Mouse (Mus musculus) kidney, embryonic 14.5 days (tissue): ENCODE measurements around the gene Cuedc1. TPM values are rescaled to one million over a fixed set of nuclear protein-coding genes. Genes with fewer than 3 reads are reported as not detected.
A peak's percentile ranks its signal among the peaks of the same experiment; 100 is the strongest.

ENCODE experiments used
- ATAC-seq: fragments of 200-750 bp; cut with Nextera tagmentation; 2 replicates; pipeline ENCODE4 v1.8.0; 2017; ENCODE audit warnings: moderate number of reproducible peaks, mild to moderate bottlenecking, moderate TSS enrichment, moderate library complexity; ENCODE audit not compliant: low FRiP score, low TSS enrichment
- H3K27ac ChIP-seq: fragments of 300-500 bp; sonication (generic); 2 replicates; pipeline ENCODE4 v1.5.1; 2014; ENCODE audit warnings: low read depth, mild to moderate bottlenecking, low read length, moderate library complexity, mixed read lengths
- H3K27me3 ChIP-seq: fragments of 300-500 bp; sonication (generic); 2 replicates; pipeline ENCODE4 v1.6.1; 2014; ENCODE audit warnings: mild to moderate bottlenecking, low read length; ENCODE audit not compliant: control insufficient read depth, insufficient read depth
- H3K36me3 ChIP-seq: fragments of 300-500 bp; sonication (generic); 2 replicates; pipeline ENCODE4 v1.6.1; 2014; ENCODE audit warnings: low read length, mixed read lengths; ENCODE audit not compliant: control insufficient read depth, insufficient read depth
- H3K4me1 ChIP-seq: fragments of 300-500 bp; sonication (generic); 2 replicates; pipeline ENCODE4 v1.6.1; 2014; ENCODE audit warnings: low read length, mixed read lengths; ENCODE audit not compliant: control insufficient read depth, insufficient read depth
- H3K4me2 ChIP-seq: fragments of 300-500 bp; sonication (generic); replicated peaks from 2 replicates; pipeline ENCODE4 v1.6.1; 2014; ENCODE audit warnings: low read depth, mild to moderate bottlenecking, low read length
- H3K4me3 ChIP-seq: fragments of 300-500 bp; sonication (generic); 2 replicates; pipeline ENCODE4 v1.5.1; 2014; ENCODE audit warnings: mild to moderate bottlenecking, low read length
- H3K9ac ChIP-seq: fragments of 300-500 bp; sonication (generic); 2 replicates; pipeline ENCODE4 v1.6.1; 2014; ENCODE audit warnings: low read depth, mild to moderate bottlenecking, low read length, moderate library complexity
- H3K9me3 ChIP-seq: fragments of 300-500 bp; sonication (generic); 2 replicates; pipeline ENCODE4 v1.6.1; 2016; ENCODE audit warnings: low read length; ENCODE audit not compliant: control insufficient read depth
- WGBS: fragments of 180-500 bp; shearing (Covaris S2); extraction: QIAGEN DNeasy Blood & Tissue Kit; methylation state at CpG from one replicate; pipeline ENCODE4 v1.1.7; 2014; 5-methylcytosine and 5-hydroxymethylcytosine counted together
- polyA plus RNA-seq: library from polyadenylated mRNA; unstranded; fragments of >200 nt; fragmentation: Nextera tagmentation; extraction: Ambion mirVana; gene quantifications from 2 replicates; pipeline ENCODE4 v1.2.1, GENCODE M21; 2014

The Cuedc1 gene
- polyA plus RNA-seq, 1 experiment from 2014 or later: 17.0 TPM

GRCm38 (mm10) chr11:88122545-88122944 lies 24.7 kb downstream of the Cuedc1 start:
- no peak overlapping the region for H3K9ac ChIP-seq
- H3K4me2 ChIP-seq: no peak overlapping the region
- no peak overlapping the region for H3K4me3 ChIP-seq
- no peak overlapping the region for H3K27ac ChIP-seq
- H3K27me3 ChIP-seq: no peaks in the 10 kb centered on the region
- H3K36me3 ChIP-seq: no peaks in the 10 kb centered on the region
- peaks cover 38% of the 10 kb centered on the region for H3K4me1 ChIP-seq
- no peaks in the 10 kb centered on the region for H3K9me3 ChIP-seq
- no peak for ATAC-seq
- 63% methylated on average over 5 of the region's 5 CpGs for WGBS

GRCm38 (mm10) chr11:88123021-88123420 lies 25.2 kb downstream of the Cuedc1 start:
- H3K9ac ChIP-seq: no peak overlapping the region
- no peak overlapping the region for H3K4me3 ChIP-seq
- no peak overlapping the region for H3K27ac ChIP-seq
- no peak for ATAC-seq
- H3K36me3 ChIP-seq: no peaks in the 10 kb centered on the region
- no peaks in the 10 kb centered on the region for H3K9me3 ChIP-seq
- no peak overlapping the region for H3K4me2 ChIP-seq
- 70% methylated on average over 5 of the region's 5 CpGs for WGBS
- H3K4me1 ChIP-seq: peaks cover 34% of the 10 kb centered on the region
- no peaks in the 10 kb centered on the region for H3K27me3 ChIP-seq

GRCm38 (mm10) chr11:88123731-88124130 lies 25.9 kb downstream of the Cuedc1 start:
- peaks cover 27% of the 10 kb centered on the region for H3K4me1 ChIP-seq
- H3K9me3 ChIP-seq: no peaks in the 10 kb centered on the region
- H3K4me3 ChIP-seq: no peak overlapping the region
- WGBS: 43% methylated on average over 6 of the region's 6 CpGs
- no peak overlapping the region for H3K4me2 ChIP-seq
- no peaks in the 10 kb centered on the region for H3K36me3 ChIP-seq
- H3K9ac ChIP-seq: no peak overlapping the region
- no peaks in the 10 kb centered on the region for H3K27me3 ChIP-seq
- H3K27ac ChIP-seq: no peak overlapping the region
- ATAC-seq: no peak

- Histone ChIP-seq H3K4me3 (no peak overlapping the region), H3K9me3 (no peaks in the 10 kb centered on the region), H3K27me3 (no peaks in the 10 kb centered on the region), H3K4me2 (no peak overlapping the region), H3K27ac (peak overlapping the region; percentile 68; the same call in 1 of the 2 replicates), H3K4me1 (peaks cover 16% of the 10 kb centered on the region), H3K36me3 (no peaks in the 10 kb centered on the region), H3K9ac (no peak overlapping the region)
- 56% methylated on average over 6 of the region's 7 CpGs for WGBS
- ATAC-seq: peak; percentile 20; the same call in 1 of the 2 replicates
These were observed 27.6 kb downstream of the Cuedc1 start for GRCm38 (mm10) chr11:88125483-88125882.

- Histone ChIP-seq H3K4me2 (no peak overlapping the region), H3K4me1 (peaks cover 16% of the 10 kb centered on the region), H3K9me3 (no peaks in the 10 kb centered on the region), H3K4me3 (no peak overlapping the region), H3K9ac (no peak overlapping the region), H3K27ac (peak overlapping the region; percentile 68; the same call in 1 of the 2 replicates), H3K27me3 (no peaks in the 10 kb centered on the region), H3K36me3 (no peaks in the 10 kb centered on the region)
- ATAC-seq: no peak
- 40% methylated on average over 5 of the region's 5 CpGs for WGBS
These were observed 28.5 kb downstream of the Cuedc1 start for GRCm38 (mm10) chr11:88126306-88126793.

- H3K36me3 ChIP-seq: no peaks in the 10 kb centered on the region
- ATAC-seq: no peak
- H3K4me1 ChIP-seq: peaks cover 24% of the 10 kb centered on the region
- no peak overlapping the region for H3K4me3 ChIP-seq
- no peak overlapping the region for H3K27ac ChIP-seq
- H3K27me3 ChIP-seq: no peaks in the 10 kb centered on the region
- no peak overlapping the region for H3K9ac ChIP-seq
- no peaks in the 10 kb centered on the region for H3K9me3 ChIP-seq
- no peak overlapping the region for H3K4me2 ChIP-seq
- 93% methylated on average over 9 of the region's 9 CpGs for WGBS
These were observed 30.6 kb downstream of the Cuedc1 start for GRCm38 (mm10) chr11:88128461-88128860.

- Histone ChIP-seq H3K27ac (no peak overlapping the region), H3K4me3 (no peak overlapping the region), H3K9ac (no peak overlapping the region), H3K36me3 (no peaks in the 10 kb centered on the region), H3K27me3 (no peaks in the 10 kb centered on the region), H3K4me1 (peaks cover 18% of the 10 kb centered on the region; the same call in 1 of the 2 replicates), H3K9me3 (no peaks in the 10 kb centered on the region), H3K4me2 (no peak overlapping the region)
- no peak for ATAC-seq
- WGBS: 77% methylated on average over 3 of the region's 3 CpGs
These were observed 31.4 kb downstream of the Cuedc1 start for GRCm38 (mm10) chr11:88129281-88129680.

GRCm38 (mm10) chr11:88129935-88130334 lies 32.1 kb downstream of the Cuedc1 start:
- H3K27me3 ChIP-seq: no peaks in the 10 kb centered on the region
- H3K36me3 ChIP-seq: no peaks in the 10 kb centered on the region
- H3K4me1 ChIP-seq: peaks cover 18% of the 10 kb centered on the region; the same call in 1 of the 2 replicates
- no peak overlapping the region for H3K9ac ChIP-seq
- H3K4me3 ChIP-seq: no peak overlapping the region
- no peak for ATAC-seq
- WGBS: 97% methylated on average over 10 of the region's 10 CpGs
- no peak overlapping the region for H3K27ac ChIP-seq
- H3K4me2 ChIP-seq: no peak overlapping the region
- H3K9me3 ChIP-seq: no peaks in the 10 kb centered on the region

GRCm38 (mm10) chr11:88131847-88132246 lies 34.0 kb downstream of the Cuedc1 start:
- H3K27me3 ChIP-seq: no peaks in the 10 kb centered on the region
- H3K4me3 ChIP-seq: no peak overlapping the region
- peaks cover 8% of the 10 kb centered on the region; the same call in 1 of the 2 replicates for H3K4me1 ChIP-seq
- H3K9me3 ChIP-seq: no peaks in the 10 kb centered on the region
- 38% methylated on average over 8 of the region's 8 CpGs for WGBS
- H3K9ac ChIP-seq: no peak overlapping the region
- no peak overlapping the region for H3K4me2 ChIP-seq
- ATAC-seq: no peak
- H3K36me3 ChIP-seq: no peaks in the 10 kb centered on the region
- H3K27ac ChIP-seq: peak overlapping the region; percentile 27; the same call in 1 of the 2 replicates
